16 mouse cellular contexts compared by ENCODE assay signal in the genomic region with DNA sequence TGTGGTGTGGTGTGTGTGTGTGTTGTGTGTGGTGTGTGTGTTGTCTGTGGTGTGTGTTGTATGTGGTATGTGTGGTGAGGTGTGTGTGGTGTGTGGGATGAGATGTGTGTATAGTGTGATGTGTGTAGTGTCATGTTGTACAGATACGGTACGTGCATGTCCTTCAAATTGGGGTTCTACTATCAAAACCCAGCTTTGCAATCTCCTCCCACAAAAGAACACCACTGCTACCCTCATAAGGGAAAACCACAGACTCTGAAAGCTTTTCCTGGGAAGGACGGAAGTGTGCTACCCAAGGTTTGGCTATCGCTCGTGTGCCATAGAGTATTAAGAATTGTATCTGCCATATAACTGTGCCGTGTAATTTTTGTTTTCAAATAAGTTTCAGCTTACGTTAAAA. TPM values are rescaled to one million over a fixed set of nuclear protein-coding genes. Genes with fewer than 3 reads are reported as not detected.
A peak's percentile ranks its signal among the peaks of the same experiment; 100 is the strongest.
DNase-seq lines count a peak whose midpoint lies in the region; ATAC-seq and TF ChIP-seq lines count a peak whose summit lies in the region.
"Had no signal": no experiment of that assay in that cellular context is flagged by ENCODE, and none has a peak within 500 bp of the region (broad histone marks: within the 10 kb centered on the region; RNA-seq: fewer than 3 reads in every experiment).

No protein-coding gene starts in this region.

- 0 out of 2 replicates have a peak overlapping the region, but pooled peaks have one; percentile 13 for H3K27ac ChIP-seq in forebrain, embryonic 12.5 days
- no peak overlapping the region for H3K27ac ChIP-seq in forebrain, postnatal 0 days (ENCODE audit: low read depth, low read length)
- H3K27ac ChIP-seq in hindbrain, postnatal 0 days: no peak overlapping the region
- no peak overlapping the region for H3K27ac ChIP-seq in hindbrain, embryonic 11.5 days (ENCODE audit: low read depth, low read length)
- H3K27ac ChIP-seq in midbrain, postnatal 0 days (ENCODE audit: low read depth, low read length): no peak overlapping the region
- H3K27ac ChIP-seq in midbrain, embryonic 16.5 days (ENCODE audit: low read length): no peak overlapping the region
- H3K27ac ChIP-seq: heart, embryonic 15.5 days had no signal

- TF ChIP-seq CTCF in forebrain, postnatal 0 days (IDR thresholded peaks at IDR 0.05; ENCODE audit: low read depth): no peak
- TF ChIP-seq CTCF in hindbrain, postnatal 0 days (IDR thresholded peaks at IDR 0.05; ENCODE audit: low read depth): no peak
- no peak for TF ChIP-seq CTCF in midbrain, postnatal 0 days (IDR thresholded peaks at IDR 0.05)

- 86% methylated on average over 7 of the region's 7 CpGs for WGBS in forebrain, embryonic 12.5 days
- 73% methylated on average over 7 of the region's 7 CpGs for WGBS in forebrain, postnatal 0 days
- WGBS in hindbrain, postnatal 0 days: 86% methylated on average over 7 of the region's 7 CpGs
- WGBS in hindbrain, embryonic 11.5 days: 93% methylated on average over 7 of the region's 7 CpGs
- 79% methylated on average over 7 of the region's 7 CpGs for WGBS in midbrain, postnatal 0 days
- WGBS in midbrain, embryonic 16.5 days: 88% methylated on average over 7 of the region's 7 CpGs

- H3K4me1 ChIP-seq in forebrain, embryonic 12.5 days: peaks cover 29% of the 10 kb centered on the region
- no peaks in the 10 kb centered on the region for H3K4me1 ChIP-seq in forebrain, postnatal 0 days (ENCODE audit: insufficient read depth)
- H3K4me1 ChIP-seq in hindbrain, postnatal 0 days (ENCODE audit: insufficient read depth, low read length): no peaks in the 10 kb centered on the region
- H3K4me1 ChIP-seq in hindbrain, embryonic 11.5 days (replicated peaks; ENCODE audit: control insufficient read depth, insufficient read depth, low read length): no peaks in the 10 kb centered on the region
- no peaks in the 10 kb centered on the region for H3K4me1 ChIP-seq in midbrain, postnatal 0 days (ENCODE audit: insufficient read depth, low read length)
- 0 out of 2 replicates have a peak, but pooled peaks cover 3% of the 10 kb centered on the region for H3K4me1 ChIP-seq in midbrain, embryonic 16.5 days (ENCODE audit: control insufficient read depth, insufficient read depth, low read length)

- H3K4me3 ChIP-seq in forebrain, embryonic 12.5 days (replicated peaks): no peak overlapping the region
- no peak overlapping the region for H3K4me3 ChIP-seq in forebrain, postnatal 0 days (ENCODE audit: low read depth, low read length)
- H3K4me3 ChIP-seq in hindbrain, postnatal 0 days (ENCODE audit: low read length): no peak overlapping the region
- no peak overlapping the region for H3K4me3 ChIP-seq in hindbrain, embryonic 11.5 days (ENCODE audit: low read depth, low read length)
- no peak overlapping the region for H3K4me3 ChIP-seq in midbrain, postnatal 0 days (ENCODE audit: low read depth, low read length)
- no peak overlapping the region for H3K4me3 ChIP-seq in midbrain, embryonic 16.5 days (ENCODE audit: low read depth, low read length)
- H3K4me3 ChIP-seq: erythroblast, embryonic 14.5 days; heart, embryonic 15.5 days; myocyte had no signal

- no peak for DNase-seq in forebrain, postnatal 0 days
- DNase-seq in hindbrain, postnatal 0 days (ENCODE audit: low spot score): no peak
- DNase-seq in hindbrain, embryonic 11.5 days (ENCODE audit: low spot score): no peak
- DNase-seq in midbrain, postnatal 0 days (ENCODE audit: low spot score): no peak
- DNase-seq in urinary bladder, postnatal 36 days (ENCODE audit: low spot score in 2 of 2): no peak
- DNase-seq in spleen, postnatal 14 days (ENCODE audit: low spot score in 2 of 2): no peak
- DNase-seq: cerebellum, adult 9-11 months; lung, adult 2 months; thymus, postnatal 36 days had no signal

- ATAC-seq in forebrain, embryonic 12.5 days (ENCODE audit: low FRiP score): no peak
- no peak for ATAC-seq in forebrain, postnatal 0 days
- peak; percentile 22; the same call in 1 of the 2 replicates for ATAC-seq in hindbrain, postnatal 0 days
- no peak for ATAC-seq in hindbrain, embryonic 11.5 days (ENCODE audit: low FRiP score)
- 0 out of 2 replicates have a peak, but pooled peaks have one; percentile 24 for ATAC-seq in midbrain, postnatal 0 days (ENCODE audit: low FRiP score)
- no peak for ATAC-seq in midbrain, embryonic 16.5 days

- H3K36me3 ChIP-seq in forebrain, embryonic 12.5 days (replicated peaks): no peaks in the 10 kb centered on the region
- no peaks in the 10 kb centered on the region for H3K36me3 ChIP-seq in forebrain, postnatal 0 days (ENCODE audit: insufficient read depth)
- no peaks in the 10 kb centered on the region for H3K36me3 ChIP-seq in hindbrain, postnatal 0 days (ENCODE audit: insufficient read depth, low read length)
- H3K36me3 ChIP-seq in hindbrain, embryonic 11.5 days (ENCODE audit: control insufficient read depth, insufficient read depth, low read length): no peaks in the 10 kb centered on the region
- H3K36me3 ChIP-seq in midbrain, postnatal 0 days (ENCODE audit: insufficient read depth, low read length): no peaks in the 10 kb centered on the region
- H3K36me3 ChIP-seq in midbrain, embryonic 16.5 days (ENCODE audit: control insufficient read depth, insufficient read depth, low read length): no peaks in the 10 kb centered on the region
- H3K36me3 ChIP-seq: heart, embryonic 15.5 days had no signal

- no peak overlapping the region for H3K9ac ChIP-seq in forebrain, embryonic 12.5 days
- H3K9ac ChIP-seq in forebrain, postnatal 0 days: no peak overlapping the region
- no peak overlapping the region for H3K9ac ChIP-seq in hindbrain, postnatal 0 days (replicated peaks; ENCODE audit: low read length)
- no peak overlapping the region for H3K9ac ChIP-seq in hindbrain, embryonic 11.5 days (ENCODE audit: low read depth, low read length)
- no peak overlapping the region for H3K9ac ChIP-seq in midbrain, postnatal 0 days (replicated peaks; ENCODE audit: low read length, poor library complexity, severe bottlenecking)
- no peak overlapping the region for H3K9ac ChIP-seq in midbrain, embryonic 16.5 days (ENCODE audit: low read depth, low read length)
- H3K9ac ChIP-seq: heart, embryonic 15.5 days had no signal

- H3K4me2 ChIP-seq in forebrain, embryonic 12.5 days: no peak overlapping the region
- H3K4me2 ChIP-seq in forebrain, postnatal 0 days (ENCODE audit: low read depth): no peak overlapping the region
- no peak overlapping the region for H3K4me2 ChIP-seq in hindbrain, postnatal 0 days (ENCODE audit: low read depth, low read length)
- H3K4me2 ChIP-seq in hindbrain, embryonic 11.5 days (replicated peaks; ENCODE audit: low read depth, low read length): no peak overlapping the region
- no peak overlapping the region for H3K4me2 ChIP-seq in midbrain, postnatal 0 days (ENCODE audit: low read depth, low read length, poor library complexity, severe bottlenecking)
- no peak overlapping the region for H3K4me2 ChIP-seq in midbrain, embryonic 16.5 days (ENCODE audit: low read length)
- H3K4me2 ChIP-seq: heart, embryonic 15.5 days; liver, embryonic 11.5 days had no signal

- H3K27me3 ChIP-seq in forebrain, embryonic 12.5 days: peaks cover 5% of the 10 kb centered on the region; the same call in 1 of the 2 replicates
- H3K27me3 ChIP-seq in forebrain, postnatal 0 days (ENCODE audit: insufficient read depth, low read length): no peaks in the 10 kb centered on the region
- no peaks in the 10 kb centered on the region for H3K27me3 ChIP-seq in hindbrain, postnatal 0 days (ENCODE audit: insufficient read depth, low read length)
- no peaks in the 10 kb centered on the region for H3K27me3 ChIP-seq in hindbrain, embryonic 11.5 days (ENCODE audit: control insufficient read depth, insufficient read depth, low read length)
- H3K27me3 ChIP-seq in midbrain, postnatal 0 days (ENCODE audit: insufficient read depth, low read length): no peaks in the 10 kb centered on the region
- H3K27me3 ChIP-seq in midbrain, embryonic 16.5 days (ENCODE audit: control insufficient read depth, insufficient read depth, low read depth, low read length): no peaks in the 10 kb centered on the region
- H3K27me3 ChIP-seq: CH12.LX; heart, embryonic 15.5 days had no signal

- H3K9me3 ChIP-seq in forebrain, embryonic 12.5 days: no peaks in the 10 kb centered on the region
- no peaks in the 10 kb centered on the region for H3K9me3 ChIP-seq in forebrain, postnatal 0 days (ENCODE audit: low read length)
- H3K9me3 ChIP-seq in hindbrain, postnatal 0 days (ENCODE audit: low read length): no peaks in the 10 kb centered on the region
- no peaks in the 10 kb centered on the region for H3K9me3 ChIP-seq in hindbrain, embryonic 11.5 days (ENCODE audit: control insufficient read depth, low read length)
- no peaks in the 10 kb centered on the region for H3K9me3 ChIP-seq in midbrain, postnatal 0 days (ENCODE audit: low read length)
- H3K9me3 ChIP-seq in midbrain, embryonic 16.5 days (replicated peaks; ENCODE audit: control insufficient read depth, low read length, poor library complexity, severe bottlenecking): no peaks in the 10 kb centered on the region
- H3K9me3 ChIP-seq: heart, embryonic 15.5 days had no signal

RNA-seq across cellular contexts. Expression of a gene that starts 45.7 kb away (rescaled TPM):
- 12.4 TPM in 2 replicates for polyA plus RNA-seq in forebrain, embryonic 12.5 days (2016; fragmentation: Nextera tagmentation; extraction: Ambion mirVana)
- total RNA-seq in forebrain, postnatal 0 days (2014; rRNA removed): 6.9 and 10.5 TPM in 2 replicates
- polyA plus RNA-seq in forebrain, postnatal 0 days (2015; fragmentation: Nextera tagmentation; extraction: Ambion mirVana): 4.4 and 8.1 TPM in 2 replicates
- total RNA-seq in hindbrain, postnatal 0 days (2014; rRNA removed): 6.4 and 11.8 TPM in 2 replicates
- polyA plus RNA-seq in hindbrain, postnatal 0 days (2015; fragmentation: Nextera tagmentation; extraction: Ambion mirVana): 8.8 and 10.2 TPM in 2 replicates
- 13.1 and 17.5 TPM in 2 replicates for polyA plus RNA-seq in hindbrain, embryonic 11.5 days (2014; fragmentation: Nextera tagmentation; extraction: Ambion mirVana)
- total RNA-seq in midbrain, postnatal 0 days (2014; rRNA removed): 9.0 and 11.0 TPM in 2 replicates
- 8.4 TPM in 2 replicates for polyA plus RNA-seq in midbrain, postnatal 0 days (2015; fragmentation: Nextera tagmentation; extraction: Ambion mirVana)
- 7.0 and 7.4 TPM in 2 replicates for polyA plus RNA-seq in midbrain, embryonic 16.5 days (2015; fragmentation: Nextera tagmentation; extraction: Ambion mirVana)
- polyA plus RNA-seq: myocyte had no signal

Comparison
In these comparisons a context has a peak if more than half of its experiments do, and no peak if none do; other contexts are left out.
1. ATAC-seq: peak in hindbrain, postnatal 0 days (single experiment) and midbrain, postnatal 0 days (single experiment); none in forebrain, embryonic 12.5 days (single experiment), forebrain, postnatal 0 days (single experiment), hindbrain, embryonic 11.5 days (single experiment) and midbrain, embryonic 16.5 days (single experiment).